Mouse (Mus musculus) CD4-positive helper T cell, adult 2 months (primary cell): ENCODE measurements around the gene Lyg1.
A peak's percentile ranks its signal among the peaks of the same experiment; 100 is the strongest.
"Not testable (repeated sequence)": the region's sequence is repeated elsewhere in the genome, so short reads cannot be mapped to it uniquely, and the experiment has no call there.

ENCODE experiments used
- DNase-seq: peaks from one replicate; pipeline ENCODE4 v3.0.0-alpha.2; 2012; ENCODE audit warnings: low read depth, missing footprints, low spot score

Gene Lyg1

DNA sequence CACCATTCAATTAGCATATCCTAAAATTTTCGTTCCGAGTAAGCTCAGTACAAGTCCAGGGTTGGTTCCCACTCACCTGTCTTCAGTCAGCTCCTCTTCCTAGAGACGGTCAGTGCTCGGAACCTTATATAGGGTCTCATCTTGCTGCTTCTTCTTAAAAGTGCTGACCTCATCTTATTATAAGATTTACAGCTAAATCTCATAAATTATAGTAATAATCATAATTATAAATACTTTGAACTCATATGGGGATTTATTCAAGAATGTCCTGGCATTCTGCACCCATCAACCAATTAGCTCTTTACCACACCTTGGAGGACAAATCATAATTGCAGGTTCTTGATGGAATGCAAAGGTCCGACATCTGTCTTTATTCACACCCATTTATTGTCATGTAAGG, at the start of gene Lyg1:
Gene Lyg1 (minus strand): TSS at position 101 of the 400 bp plus-strand sequence.
- DNase-seq, result no peak

- DNase-seq, result no peak
These were observed 49.2 kb upstream of the Lyg1 start for GRCm38 (mm10) chr1:38006741-38007140.

GRCm38 (mm10) chr1:38003046-38003445, 45.5 kb upstream of the Lyg1 start:
- no peak for DNase-seq

DNA sequence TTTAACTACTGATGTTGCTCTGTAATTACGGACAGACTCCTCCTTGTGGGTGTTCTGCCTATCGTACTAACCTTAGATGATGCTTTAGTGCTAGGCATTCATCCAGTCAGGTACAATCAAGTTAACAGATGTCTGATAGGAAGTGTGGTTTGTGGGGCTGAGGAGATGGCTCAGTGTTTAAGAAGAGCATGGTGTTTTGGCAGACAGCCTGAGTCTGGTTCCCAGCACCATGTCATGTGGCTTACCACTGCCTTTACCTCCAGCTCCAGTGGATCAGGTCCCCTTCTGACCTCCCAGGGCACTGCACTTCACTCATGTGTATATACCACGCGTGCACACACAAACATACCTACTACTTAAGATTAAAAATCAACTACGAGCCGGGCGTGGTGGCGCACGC, 44.4 kb upstream of the Lyg1 start:
- DNase-seq, result no peak

- no peak for DNase-seq
These were observed 43.3 kb upstream of the Lyg1 start for GRCm38 (mm10) chr1:38000844-38001243.

DNA sequence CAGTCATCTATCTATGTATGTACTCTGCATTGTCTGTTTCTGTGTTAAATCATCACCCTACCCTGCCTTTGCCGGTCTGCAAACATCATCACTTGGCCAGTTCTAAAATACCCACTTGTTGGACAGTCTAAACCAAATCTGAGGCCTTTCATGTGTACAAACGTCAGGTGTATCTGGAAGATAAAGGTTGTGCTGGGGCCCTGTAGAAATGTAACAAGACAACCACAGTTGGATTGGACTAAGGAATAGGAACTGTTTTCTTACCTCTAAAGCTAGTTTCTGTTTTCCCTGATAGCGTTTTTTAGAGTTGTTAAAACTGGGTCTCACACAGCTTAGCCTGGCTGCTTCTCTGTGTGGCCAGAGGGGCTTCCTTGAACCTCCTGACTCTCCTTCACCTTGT, 42.0 kb upstream of the Lyg1 start:
- no peak for DNase-seq

- DNase-seq, result peak; percentile 21
These were observed 41.0 kb upstream of the Lyg1 start for GRCm38 (mm10) chr1:37998371-37999199.

- peak; percentile 93 for DNase-seq
These were observed 40.3 kb upstream of the Lyg1 start, which contains the start of the genes Txndc9 and Eif5b for GRCm38 (mm10) chr1:37997867-37998266. Gene Txndc9, minus strand, starts transcription at chr1:37997893. Gene Eif5b, plus strand, starts transcription at chr1:37998010.

DNA sequence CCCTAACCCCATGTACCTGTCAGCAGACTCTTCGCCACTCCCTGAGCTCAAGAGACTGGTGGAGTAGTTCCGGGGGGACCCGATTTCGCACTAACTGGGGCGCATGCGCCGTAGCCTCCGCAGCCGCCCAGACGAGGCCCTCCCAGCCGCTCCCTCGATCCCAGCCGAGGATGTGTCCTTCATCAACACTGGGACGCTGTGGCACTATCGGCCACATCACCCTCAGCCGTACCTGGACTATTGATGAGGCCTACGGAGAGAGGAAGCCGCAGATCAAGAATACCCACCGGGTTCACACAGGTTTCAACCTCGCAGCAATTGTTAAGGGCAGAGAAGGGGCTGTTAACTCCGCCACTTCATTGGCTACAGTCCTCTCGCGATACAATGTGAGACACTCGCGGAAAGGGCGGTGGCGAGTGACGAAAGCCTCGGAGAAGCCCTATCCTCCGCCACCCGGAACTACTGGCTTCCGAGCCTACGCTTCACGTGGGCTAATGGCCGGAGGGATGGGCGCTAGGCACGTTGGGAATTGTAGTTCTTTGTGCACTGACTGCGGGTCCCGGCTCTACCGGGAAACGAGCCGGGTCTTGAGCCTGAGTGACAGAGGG, 39.4 kb upstream of the Lyg1 start:
- DNase-seq, result peak; percentile 99

DNA sequence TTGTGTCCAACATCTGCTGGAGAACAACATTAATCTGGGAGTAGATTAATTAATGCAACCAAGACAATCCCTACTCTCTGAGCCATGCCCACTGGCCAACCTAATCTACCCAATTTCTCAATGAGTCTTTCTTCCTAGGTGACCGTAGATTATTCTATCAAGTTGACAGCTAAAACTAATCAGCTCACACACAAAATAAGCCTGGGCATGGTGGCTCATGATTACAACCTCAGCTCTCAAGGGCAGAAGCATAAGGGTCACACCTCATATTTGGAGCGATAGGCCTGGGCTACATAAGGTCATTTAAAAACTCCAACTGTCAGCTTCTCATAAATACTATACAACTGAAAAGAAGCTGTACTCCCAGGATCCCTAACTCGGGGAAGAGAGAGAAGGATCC, 38.7 kb upstream of the Lyg1 start:
- DNase-seq, result no peak

DNA sequence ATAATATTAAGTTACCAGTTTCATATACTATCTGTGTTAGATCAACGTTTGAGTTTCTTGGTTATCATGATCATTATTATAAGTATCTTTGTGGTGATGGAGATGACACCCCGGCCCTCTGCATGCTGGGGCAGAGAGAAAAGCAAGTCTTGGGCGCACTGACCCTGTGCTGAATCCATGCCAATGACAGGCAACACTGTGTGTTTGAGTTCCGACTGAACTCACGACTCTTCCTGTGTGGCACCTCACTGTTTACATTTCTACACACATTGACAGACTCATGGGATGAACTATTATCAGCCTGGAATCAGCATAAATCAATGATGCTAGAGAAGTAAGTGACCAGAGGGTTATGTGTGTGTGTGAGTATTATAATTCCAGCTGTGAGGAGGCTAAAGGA, 30.3 kb upstream of the Lyg1 start:
- no peak for DNase-seq

DNA sequence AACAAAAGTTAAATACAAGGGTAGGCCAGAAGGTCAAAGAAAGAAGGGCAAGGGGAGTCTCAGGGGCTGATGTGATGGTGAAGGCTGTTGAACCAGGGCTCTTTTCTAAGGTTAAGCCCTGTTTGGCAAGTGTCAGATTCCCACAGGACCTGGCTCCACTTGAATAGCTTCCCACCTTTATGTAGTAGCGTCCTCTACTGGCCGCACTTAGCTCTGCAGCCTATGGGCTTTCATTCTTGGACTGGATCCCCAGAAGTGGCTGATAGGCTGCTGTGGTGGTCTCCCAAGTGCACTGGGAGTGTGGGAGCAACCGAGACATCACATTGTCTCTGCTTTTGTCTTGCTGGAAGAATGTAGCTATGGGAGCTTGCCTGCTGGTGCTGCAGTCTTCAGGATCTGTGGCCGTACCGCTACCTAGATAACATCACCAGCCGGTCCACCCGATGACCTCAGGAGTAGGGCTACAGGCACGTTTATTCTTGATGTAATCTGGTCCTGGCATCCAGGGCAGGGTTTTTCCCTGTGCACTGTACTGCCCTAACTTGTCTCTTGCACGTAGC, 28.3 kb upstream of the Lyg1 start:
- DNase-seq, result no peak

- DNase-seq, result no peak
These were observed 26.8 kb upstream of the Lyg1 start for GRCm38 (mm10) chr1:37984326-37984725.

GRCm38 (mm10) chr1:37977303-37977702, 19.7 kb upstream of the Lyg1 start:
- DNase-seq, result no peak

GRCm38 (mm10) chr1:37976666-37977065, 19.1 kb upstream of the Lyg1 start:
- not testable (repeated sequence) for DNase-seq

GRCm38 (mm10) chr1:37971520-37971919, 14.0 kb upstream of the Lyg1 start:
- DNase-seq, result no peak

DNA sequence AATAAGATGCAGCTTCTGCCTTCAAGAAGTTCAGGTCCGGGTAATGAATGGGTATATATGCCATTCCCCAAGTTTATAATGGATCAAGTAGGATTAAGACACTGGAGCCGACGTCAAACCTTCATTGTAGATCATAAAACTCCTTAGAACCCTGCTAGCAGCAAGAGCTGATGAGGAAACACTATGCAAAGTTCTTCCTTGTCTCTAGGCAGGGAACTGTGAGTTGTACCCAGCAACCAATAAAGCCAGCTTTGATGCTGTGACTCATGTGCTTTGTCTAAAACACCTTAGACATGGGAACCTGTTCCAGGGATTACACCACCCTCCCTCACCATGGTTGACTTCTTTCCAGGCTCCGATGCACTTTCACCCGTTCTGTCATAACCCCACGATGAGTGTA, 11.2 kb upstream of the Lyg1 start:
- no peak for DNase-seq

DNA sequence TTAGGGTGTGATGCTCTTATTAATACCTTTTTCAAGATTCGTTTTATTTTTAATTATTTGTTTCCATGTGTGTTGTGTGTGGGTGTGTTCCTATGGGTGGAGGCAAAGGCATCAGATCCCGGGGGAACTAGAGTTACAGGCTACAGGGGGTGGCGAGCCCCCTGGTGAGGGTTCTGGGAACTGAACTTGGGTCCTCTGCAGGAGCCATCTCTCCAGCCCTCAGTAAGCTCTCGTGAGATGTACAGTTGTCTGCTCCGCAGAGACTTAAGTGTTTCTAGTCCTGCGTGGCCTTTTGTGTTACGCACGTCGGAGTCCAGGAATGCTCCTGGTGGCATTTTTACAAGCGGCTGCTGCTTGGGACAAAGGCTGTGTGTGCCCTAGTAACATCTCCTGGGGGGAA, 8.0 kb upstream of the Lyg1 start:
- no peak for DNase-seq

DNA sequence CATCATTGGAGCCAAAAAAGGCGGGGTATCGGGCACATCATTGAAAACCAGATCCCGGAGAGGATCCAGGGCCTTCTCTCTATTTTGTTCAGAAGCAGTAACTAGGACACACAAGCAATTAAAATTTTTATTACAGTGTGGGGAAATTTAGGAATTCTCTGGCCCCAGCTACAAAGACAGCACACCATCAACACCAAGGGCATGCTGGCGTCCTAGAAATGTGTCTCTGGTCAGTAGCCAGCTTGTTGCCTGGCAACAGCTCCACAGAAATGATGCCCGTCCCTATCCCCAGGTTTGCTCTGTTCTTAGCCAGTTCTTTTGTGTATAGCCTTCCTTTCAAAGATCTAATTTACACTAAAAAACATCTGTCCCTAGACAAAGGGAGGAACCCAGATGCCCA, 1.9 kb upstream of the Lyg1 start:
- no peak for DNase-seq

DNA sequence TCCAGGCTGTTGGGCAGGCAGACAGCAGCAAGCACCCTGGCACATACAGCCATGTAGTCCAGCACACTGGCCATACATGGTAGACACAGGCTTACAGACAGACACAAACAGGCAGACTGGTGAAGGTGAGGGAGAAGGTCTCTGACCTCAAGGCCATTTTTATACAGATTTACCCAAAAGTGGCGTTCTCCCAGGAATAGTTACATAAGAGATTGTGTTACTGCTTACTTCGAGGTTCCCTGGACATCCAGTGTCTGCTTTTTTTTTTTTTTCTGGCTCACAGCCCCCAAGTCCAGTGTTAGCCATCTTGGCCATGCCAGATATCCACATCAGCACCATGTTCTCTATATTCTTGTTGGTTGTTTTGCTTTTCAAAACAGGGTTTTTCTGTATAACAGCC, 957 bp upstream of the Lyg1 start:
- no peak for DNase-seq

GRCm38 (mm10) chr1:37956690-37957431, 698 bp downstream of the Lyg1 start:
- no peak for DNase-seq

GRCm38 (mm10) chr1:37955251-37955650, 2.3 kb downstream of the Lyg1 start:
- no peak for DNase-seq
